In genomic region chr9:15300056-15300455, GRCm38 (mm10) we compare ENCODE assay signal across 20 mouse cellular contexts.
"Had no signal": no experiment of that assay in that cellular context is flagged by ENCODE, and none has a peak within 500 bp of the region (broad histone marks: within the 10 kb centered on the region; RNA-seq: fewer than 3 reads in every experiment).

No protein-coding gene starts in this region.

- H3K27me3 ChIP-seq: limb, embryonic 12.5 days; limb, embryonic 15.5 days; liver, embryonic 13.5 days; megakaryocyte, embryonic 14.5 days; midbrain, embryonic 13.5 days; neural tube, embryonic 13.5 days had no signal

- H3K27ac ChIP-seq: kidney, postnatal 0 days; limb, embryonic 12.5 days; limb, embryonic 15.5 days; liver, embryonic 13.5 days; midbrain, embryonic 10.5 days; midbrain, embryonic 13.5 days; neural tube, embryonic 13.5 days had no signal

- H3K4me1 ChIP-seq: midbrain, embryonic 10.5 days; midbrain, embryonic 13.5 days had no signal

- H3K4me3 ChIP-seq: limb, embryonic 12.5 days; limb, embryonic 15.5 days; liver, embryonic 13.5 days; megakaryocyte, embryonic 14.5 days; midbrain, embryonic 10.5 days; midbrain, embryonic 13.5 days; myocyte; neural tube, embryonic 13.5 days had no signal

- ATAC-seq: midbrain, embryonic 13.5 days; midbrain, embryonic 16.5 days had no signal

- DNase-seq: kidney, adult 18-20 months; kidney, postnatal 25 days; left cerebral cortex, postnatal 4 days; liver, embryonic 13.5 days; lung, adult 2 months; lung, postnatal 14 days; retina, postnatal 1 day; right cerebral cortex, postnatal 25 days; thymus, adult 2 months; thymus, postnatal 14 days; thymus, postnatal 4 days had no signal

- H3K36me3 ChIP-seq: liver, embryonic 13.5 days; midbrain, embryonic 10.5 days; midbrain, embryonic 13.5 days had no signal
